Mouse (Mus musculus) adrenal gland, adult 8-10 months (tissue): ENCODE data around the gene Scarf2. TPM values are rescaled to one million over a fixed set of nuclear protein-coding genes. Genes with fewer than 3 reads are reported as not detected.

Experiments
- DNase-seq: peaks from one replicate; pipeline ENCODE4 v3.0.0; 2022
- total RNA-seq, 4 experiments: library from RNA; stranded (reverse); gene quantifications; 2 replicates each; pipeline ENCODE4 v1.2.4; 2022

Scarf2 gene
- total RNA-seq, 4 experiments from 2014 or later = 11.8 to 14.9 (median 13.1) TPM

DNA sequence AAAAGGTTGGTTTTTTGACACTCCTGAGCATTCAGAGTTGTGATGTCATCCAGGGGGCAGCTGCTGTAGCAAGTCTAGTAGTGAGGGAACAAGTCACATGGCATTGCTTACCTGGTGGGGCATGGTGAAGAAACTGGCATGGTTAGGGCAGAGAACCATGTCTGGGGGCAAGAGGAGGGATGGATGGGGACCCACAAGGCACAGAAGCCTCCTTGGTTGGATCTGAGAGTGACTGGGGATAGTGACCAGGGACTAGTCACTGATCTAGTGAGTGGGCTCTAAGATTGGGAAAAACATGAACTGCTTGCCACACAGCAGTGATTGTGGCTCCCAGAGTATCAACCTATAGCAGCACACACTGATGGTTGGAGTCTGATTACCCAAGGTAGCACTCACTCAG, 2.5 kb downstream of the Scarf2 start:
- no peak for DNase-seq

DNA sequence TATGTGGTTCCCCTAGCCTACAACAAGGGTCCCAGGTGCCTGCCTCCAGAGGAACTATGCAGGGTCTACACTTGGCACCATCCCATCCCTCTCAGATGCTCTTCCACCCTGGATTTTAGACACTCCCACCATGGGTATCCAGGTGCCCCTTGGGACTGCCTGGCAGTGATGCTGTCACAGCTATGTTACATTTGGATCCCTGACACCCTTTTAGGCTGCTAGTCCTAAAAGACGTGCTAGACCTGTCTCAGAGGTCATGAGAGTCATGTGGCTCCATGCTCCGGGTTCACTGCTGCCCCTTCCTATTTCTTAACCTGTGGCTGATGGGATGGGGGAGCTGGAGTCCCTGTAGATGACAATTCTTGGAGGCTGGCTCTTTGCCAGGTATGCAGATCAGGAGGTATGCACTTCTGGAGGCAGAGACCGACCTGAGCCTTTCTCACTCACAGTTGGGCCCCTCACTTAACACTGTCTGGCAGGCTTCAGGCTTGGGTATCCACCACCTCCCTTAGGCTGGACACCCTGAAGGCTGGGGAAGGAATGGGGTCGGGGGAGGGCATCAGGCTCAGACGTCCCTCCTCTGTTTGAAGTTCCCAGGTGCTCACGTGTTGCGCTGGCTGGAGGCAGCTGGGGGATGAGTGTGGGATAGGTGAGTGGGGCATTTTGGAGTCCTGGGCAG, 4.8 kb downstream of the Scarf2 start:
- DNase-seq = no peak

GRCm38 (mm10) chr16:17802456-17802838, 5.4 kb downstream of the Scarf2 start:
- no peak for DNase-seq

GRCm38 (mm10) chr16:17802839-17803674, 6.0 kb downstream of the Scarf2 start:
- DNase-seq = no peak

- no peak for DNase-seq
These were observed 6.8 kb downstream of the Scarf2 start for GRCm38 (mm10) chr16:17803675-17804448.

- no peak for DNase-seq
These were observed 7.4 kb downstream of the Scarf2 start for GRCm38 (mm10) chr16:17804449-17804912.

GRCm38 (mm10) chr16:17804982-17805381, 7.9 kb downstream of the Scarf2 start:
- DNase-seq = no peak

- DNase-seq = no peak
These were observed 9.6 kb downstream of the Scarf2 start for GRCm38 (mm10) chr16:17806581-17807191.

GRCm38 (mm10) chr16:17807192-17808009, 10.3 kb downstream of the Scarf2 start:
- DNase-seq = peak; percentile 77

DNA sequence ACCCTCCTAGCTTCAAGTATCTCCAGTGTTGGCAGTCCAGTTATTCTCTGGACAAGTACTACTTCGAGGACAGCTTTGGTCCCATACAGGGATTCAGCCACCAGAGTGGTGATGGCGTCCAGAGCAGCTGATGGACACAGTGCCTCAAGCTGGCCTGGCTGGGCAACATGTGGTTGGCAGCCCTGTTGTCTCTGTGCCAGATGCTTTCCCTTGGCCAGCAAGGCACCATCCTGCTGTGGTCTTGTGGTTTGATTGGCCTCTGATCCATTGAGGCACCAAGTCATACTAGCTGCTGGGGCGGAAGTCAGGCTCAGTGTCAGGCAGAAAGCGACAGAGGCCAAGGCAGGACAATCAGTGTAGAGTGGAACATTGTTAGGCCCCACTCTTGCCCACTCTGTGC, 12.0 kb downstream of the Scarf2 start:
- DNase-seq = no peak

DNA sequence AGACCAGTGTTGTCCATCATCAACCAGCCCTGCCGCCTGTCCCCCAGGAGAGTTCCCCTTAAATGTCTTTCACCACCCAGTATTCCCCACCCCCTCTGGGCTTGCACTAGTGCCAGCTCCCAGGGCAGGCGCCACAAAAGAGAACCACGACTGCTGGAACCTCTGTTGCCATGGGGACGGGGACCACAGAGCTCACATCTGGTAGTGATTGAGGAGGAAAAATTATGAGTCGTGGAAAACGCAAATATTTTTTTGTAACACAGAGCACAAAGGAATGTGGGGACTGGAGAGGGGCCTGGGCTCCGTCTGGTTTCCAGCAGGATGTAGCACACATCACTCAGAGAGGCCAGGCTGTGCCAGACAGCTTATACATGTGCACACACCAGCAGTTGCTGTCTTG, 12.6 kb downstream of the Scarf2 start:
- DNase-seq = no peak

DNA sequence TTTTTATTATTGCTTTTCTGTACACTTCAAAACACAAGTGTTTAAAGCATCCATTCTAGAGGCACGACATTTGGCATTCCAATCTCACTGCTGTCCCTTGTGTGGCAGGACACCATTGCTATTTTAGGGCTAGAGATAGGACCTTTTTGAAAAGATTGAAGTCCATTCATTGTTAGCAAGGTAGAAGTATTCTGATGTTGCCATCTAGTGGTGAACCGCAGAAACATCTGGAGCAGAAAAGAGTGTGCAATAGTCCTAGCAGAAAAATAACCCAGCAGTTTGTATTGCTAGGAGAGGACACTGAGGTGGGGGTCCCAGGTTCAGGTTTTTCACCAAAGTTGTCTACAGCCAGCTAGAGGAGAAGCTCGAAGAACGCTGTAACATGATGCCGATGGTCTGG, 15.0 kb downstream of the Scarf2 start:
- no peak for DNase-seq

DNA sequence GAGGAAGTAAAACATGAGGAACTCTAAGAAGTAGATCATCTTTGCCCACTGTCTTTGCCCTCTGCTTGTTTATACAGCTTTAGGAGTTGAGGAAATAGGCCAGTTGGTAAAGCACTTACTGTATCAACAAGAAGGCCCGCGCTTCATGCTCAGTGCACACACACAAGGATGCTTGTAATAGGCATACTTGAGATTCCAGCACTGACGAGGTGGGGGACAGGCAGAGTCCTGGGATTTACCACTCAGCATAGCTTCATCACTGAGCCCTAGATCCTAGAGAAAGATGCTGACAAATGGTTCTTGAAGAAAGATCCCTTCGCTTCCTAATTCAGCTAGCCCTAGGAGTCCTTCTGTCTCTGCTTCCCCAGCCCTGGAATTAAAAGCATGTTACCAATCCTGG, 16.1 kb downstream of the Scarf2 start:
- no peak for DNase-seq

GRCm38 (mm10) chr16:17815411-17816402, 18.6 kb downstream of the Scarf2 start:
- DNase-seq = peak; percentile 37

GRCm38 (mm10) chr16:17816528-17816927, 19.4 kb downstream of the Scarf2 start:
- no peak for DNase-seq

GRCm38 (mm10) chr16:17826500-17826899, 29.4 kb downstream of the Scarf2 start:
- DNase-seq = no peak

GRCm38 (mm10) chr16:17828229-17828628, 31.1 kb downstream of the Scarf2 start:
- DNase-seq = no peak

- no peak for DNase-seq
These were observed 31.8 kb downstream of the Scarf2 start for GRCm38 (mm10) chr16:17828867-17829266.

GRCm38 (mm10) chr16:17830385-17831178, 33.5 kb downstream of the Scarf2 start:
- no peak for DNase-seq

DNA sequence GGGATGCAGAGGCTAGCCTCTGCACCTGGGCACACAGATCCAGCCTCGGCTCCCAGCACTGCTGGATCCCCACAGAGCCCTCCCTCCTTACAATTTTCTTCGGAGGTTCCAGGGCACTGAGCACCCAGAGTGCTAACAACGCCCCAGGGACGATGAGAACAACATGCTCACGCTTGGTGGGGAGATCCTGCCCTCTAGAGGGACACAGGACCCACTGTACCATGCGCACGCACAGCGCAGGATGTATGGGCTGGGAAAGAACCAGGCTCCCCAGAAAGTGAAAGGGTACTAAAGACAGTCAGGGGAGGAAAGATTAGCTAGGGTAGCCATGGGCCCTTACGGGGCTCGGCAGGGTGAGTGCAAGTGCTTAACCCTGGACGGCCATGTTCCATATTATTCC, 34.7 kb downstream of the Scarf2 start:
- no peak for DNase-seq
